Mouse (Mus musculus) spleen, adult 18-20 months (tissue): ENCODE measurements around the gene Kctd5.
A peak's percentile ranks its signal among the peaks of the same experiment; 100 is the strongest.
"Not testable (repeated sequence)": the region's sequence is repeated elsewhere in the genome, so short reads cannot be mapped to it uniquely, and the experiment has no call there.

Experiments
- DNase-seq, 2 experiments: peaks; one replicate each; pipeline ENCODE4 v3.0.0; 2022; ENCODE audit warnings: mixed read lengths in 2 of 2

Gene Kctd5

DNA sequence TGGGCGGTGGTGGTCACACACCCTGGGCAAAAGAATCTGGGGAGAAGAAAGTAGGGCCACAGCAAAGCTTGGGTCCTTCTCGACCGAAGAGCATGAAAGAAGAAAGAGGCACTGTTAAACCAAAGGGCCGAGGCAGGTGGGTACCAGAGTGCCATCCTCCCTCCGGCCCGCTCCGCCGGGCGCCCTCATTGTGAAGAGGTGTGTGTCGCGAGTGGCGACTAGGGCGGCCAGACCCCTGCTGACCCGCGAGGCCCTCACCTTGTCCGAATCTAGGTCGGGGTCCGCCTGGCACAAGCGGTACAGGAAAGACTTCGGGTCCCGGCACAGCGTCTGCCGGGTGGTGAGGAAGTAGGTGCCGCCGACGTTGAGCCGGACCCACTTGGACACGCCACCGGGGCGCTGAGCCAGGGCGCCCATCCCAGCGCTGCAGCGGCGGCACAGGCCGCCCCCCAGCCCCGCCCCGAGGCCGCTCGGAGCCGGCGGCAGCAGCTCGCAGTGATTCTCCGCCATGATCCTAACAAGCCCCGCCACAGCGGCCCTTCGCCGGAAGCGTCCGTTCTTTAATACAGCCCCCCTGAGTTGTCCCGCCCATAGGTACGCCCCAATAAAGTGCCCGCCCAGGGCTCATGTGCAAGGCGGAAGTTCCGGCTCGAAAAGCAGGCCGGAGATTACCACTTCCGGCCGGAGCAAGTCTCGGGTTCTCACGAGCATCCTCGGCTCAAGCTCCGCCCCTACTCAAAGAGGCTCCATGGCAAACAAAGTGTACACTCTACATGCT lies at the start of gene Kctd5:
Kctd5 (minus strand) TSS at position 567 of the 778 bp plus-strand sequence.
- peak; percentile 86 to 91 for DNase-seq

DNA sequence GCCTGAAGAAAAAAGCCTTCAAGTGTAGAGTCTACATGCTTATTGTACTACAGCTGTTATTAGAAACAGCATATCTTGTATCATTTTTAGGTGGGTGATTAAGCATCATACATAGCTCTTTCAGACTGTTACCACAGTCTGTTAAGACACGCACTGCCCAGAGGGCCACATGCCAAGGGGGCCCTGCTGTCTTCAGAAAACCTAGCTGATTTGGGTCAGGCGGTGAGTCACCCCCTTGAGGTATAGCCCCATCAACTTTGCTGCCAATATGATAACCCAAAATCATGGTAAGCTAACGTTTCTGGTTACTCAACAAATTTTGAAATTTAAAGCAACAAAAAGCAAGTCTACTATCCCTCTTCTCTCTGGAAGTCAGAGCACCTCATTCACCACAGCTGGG lies 46.2 kb upstream of the Kctd5 start:
- DNase-seq: no peak

DNA sequence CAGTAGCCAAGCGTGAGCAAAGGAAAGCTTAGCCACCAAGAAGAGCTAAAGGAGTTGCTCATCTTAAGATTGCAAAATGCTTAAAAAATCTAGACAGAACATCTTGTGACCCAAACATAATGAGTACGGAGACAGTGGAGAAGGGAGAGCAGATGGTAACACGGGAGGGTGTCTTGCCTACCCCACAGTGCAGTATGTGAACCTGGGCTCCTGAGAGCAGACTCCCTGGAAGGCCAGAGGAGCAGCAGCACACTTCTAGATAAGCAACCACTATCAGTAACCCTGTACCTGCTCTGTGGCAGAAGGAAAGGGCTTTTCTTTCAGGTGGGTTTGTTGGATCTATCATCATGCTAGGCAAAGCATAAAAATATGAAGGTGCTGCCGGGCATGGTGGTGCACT lies 39.7 kb upstream of the Kctd5 start:
- DNase-seq: no peak

DNA sequence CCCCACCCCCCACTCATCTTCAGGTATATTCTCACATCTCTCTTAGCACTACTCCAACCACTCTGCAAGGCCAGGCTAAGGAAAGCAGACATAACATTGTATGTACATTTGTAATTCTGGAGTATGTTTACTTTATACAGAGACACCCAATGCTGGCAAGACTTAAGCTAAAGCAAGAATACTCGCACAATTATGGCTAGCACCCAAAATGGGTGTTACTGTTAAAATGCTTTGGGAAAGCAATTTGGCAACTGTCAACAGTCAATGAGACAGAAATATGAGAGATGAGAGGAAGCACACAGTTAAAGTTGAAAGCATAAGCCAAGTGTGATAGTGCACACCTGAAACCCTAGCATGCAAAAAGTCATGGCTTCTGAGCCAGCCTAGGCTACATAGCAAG lies 38.0 kb upstream of the Kctd5 start:
- DNase-seq: no peak

DNA sequence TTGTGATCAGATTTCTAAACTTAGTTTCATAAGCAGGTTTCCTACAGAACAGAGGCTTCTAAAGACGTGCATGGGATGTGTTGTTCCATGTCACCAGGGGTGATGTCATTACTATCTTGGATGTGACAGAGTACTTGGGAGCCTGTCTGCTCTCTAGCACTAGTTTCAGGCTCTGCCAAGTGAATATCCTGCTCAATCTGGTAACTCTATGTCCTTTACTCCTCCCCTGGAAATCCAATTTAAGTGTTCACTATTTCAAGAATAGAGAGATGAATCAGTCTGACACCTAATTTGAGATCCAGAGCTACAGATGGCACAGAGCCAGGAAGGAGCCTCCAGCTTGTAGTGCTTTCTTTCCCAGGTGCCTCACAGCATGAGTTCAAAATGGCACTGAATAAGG lies 35.6 kb upstream of the Kctd5 start:
- DNase-seq: no peak

DNA sequence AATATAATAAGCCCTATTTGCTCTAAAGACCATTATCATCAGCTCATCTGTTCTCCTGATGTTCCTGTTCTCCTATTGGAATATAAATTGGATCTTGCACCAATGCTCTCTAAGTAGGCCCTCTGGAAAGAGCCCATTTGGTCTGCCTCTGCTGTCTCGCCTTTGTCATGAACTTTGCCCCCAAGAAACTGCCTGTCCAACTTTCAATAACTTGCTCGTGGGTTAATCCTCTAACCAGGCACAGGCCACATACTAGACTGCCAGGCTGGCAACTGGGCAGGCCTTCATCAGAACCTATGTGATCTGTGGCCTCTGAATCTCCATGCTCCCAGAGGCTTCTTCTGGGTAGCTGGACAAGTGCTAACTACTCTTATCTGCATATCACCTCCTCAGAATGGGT lies 31.8 kb upstream of the Kctd5 start:
- no peak for DNase-seq

DNA sequence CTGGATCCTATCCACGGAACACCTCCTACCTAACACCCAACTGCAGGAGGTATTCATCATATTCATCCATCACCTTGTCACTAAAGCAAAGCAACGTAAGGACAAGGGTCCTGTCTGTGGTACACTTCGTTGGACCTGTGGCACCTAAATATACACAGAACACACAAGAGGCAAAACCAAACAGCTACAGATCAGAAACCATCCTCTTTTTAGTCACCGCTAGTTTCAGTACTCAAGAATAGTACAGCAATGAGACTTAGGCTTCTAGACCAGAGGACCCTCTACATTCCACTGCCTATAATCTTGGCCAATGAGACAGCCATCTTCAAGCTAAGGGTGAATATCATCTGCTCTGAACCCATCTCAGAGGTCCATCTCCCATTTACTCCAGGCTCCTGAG lies 25.1 kb upstream of the Kctd5 start:
- DNase-seq: no peak

DNA sequence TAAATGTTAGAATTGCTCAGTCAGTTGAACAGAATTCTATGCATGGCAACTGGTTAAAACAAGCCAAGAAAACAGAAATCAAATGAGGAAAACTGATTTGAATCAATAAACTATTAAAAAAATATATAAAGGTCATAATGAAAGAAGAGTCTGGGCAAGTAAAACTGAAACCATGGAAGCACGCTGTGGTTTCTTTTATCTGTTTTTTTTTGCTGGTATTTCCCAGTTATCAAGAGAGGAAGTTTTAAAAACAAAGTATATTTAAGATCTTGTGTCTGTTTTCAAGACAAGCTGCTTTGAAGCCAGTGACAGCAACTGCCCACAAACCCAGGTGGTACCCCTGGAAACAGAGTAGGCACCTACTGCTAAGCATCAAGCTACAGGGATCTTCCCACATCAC lies 17.3 kb upstream of the Kctd5 start:
- no peak for DNase-seq

DNA sequence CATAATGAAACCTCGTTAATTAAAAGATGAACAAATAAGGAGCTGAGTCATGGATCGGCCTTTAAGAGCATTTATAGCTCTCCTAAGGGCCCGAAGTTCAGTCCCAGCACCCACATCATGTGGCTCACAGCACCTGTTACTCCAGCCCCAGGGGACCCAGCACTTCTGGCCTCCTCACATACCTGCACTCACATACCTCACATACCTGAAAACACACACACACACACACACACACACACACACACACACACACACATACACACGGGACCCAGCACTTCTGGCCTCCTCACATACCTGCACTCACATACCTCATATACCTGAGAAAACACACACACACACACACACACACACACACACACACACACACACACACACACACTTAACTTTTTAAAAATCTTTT lies 13.1 kb upstream of the Kctd5 start:
- not testable (repeated sequence) for DNase-seq

DNA sequence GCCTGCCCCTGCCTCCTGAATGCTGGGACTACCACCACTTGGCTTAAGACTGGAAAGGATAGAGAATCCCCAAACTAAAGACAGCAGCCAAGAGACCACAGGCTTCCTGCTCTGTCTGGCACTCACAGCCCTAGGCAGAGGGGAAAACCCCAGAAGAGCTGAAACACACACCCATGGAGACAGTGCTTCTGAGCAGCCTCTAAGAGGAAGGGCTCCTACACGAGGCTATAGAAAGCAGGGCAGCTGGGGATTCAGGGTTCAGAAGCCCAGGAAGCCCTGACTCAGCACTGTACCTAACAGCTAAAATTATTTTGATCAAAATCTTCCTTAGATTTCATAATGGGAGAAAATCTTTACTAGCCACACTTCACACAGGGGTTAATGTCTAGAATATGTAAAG lies 11.3 kb upstream of the Kctd5 start:
- DNase-seq: no peak

DNA sequence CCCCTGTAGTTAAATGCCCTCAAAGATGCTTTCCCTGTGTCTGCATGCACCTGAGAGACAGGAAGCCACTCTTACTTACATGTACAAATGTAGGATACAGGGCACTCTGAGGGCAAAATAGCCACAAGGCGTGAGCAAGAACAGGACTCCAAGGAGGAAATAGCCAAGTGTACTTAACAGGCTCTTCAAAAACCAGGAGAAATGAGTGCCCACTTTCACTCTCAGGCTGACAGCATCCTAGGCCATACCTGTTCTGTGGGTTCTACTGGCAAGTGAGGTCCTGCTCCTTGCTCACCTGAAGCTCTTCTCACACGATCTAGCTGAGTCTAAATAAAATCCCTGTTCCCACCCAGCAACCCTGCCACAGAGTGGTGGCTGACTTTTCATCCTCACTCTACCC lies 3.8 kb upstream of the Kctd5 start:
- DNase-seq: no peak

DNA sequence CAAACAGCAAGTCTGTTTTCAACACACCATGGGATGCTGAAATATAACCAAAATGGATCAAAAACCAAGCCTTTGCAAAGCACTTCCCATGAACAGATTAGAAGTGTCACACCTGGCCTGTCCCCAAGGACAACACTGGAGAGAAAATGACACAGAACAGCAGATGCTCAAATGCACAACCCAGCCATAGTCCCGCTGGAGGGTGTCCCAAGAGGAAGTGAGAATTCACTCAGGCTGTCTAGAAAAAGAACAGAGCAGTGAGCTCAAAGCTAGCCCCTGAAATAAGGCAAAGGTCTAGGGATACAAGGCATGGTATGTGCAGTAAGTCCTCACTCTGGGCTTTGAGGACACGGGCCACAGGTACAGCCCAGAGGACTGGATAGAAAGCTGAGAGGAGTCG lies 3.8 kb downstream of the Kctd5 start:
- DNase-seq: no peak

DNA sequence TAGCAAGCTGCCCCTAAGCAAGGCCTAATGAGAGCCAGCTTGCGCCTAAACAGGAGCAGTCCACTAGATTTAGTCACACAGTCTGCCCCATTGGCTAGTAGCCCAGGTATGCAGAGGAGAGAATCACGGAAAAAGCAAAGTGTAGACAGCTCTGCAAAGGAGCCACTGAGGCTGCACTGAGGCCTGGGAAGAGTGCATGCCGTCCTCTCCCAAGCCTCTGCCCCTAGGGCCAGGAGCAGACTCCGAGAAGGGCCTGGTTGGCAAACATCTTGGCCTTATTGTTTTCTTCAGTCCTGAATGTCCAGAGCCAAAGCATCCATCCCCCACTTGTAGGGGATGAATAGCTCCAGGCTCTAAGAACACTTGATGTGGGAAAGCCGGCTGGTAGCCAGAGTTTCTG lies 5.0 kb downstream of the Kctd5 start:
- DNase-seq: no peak

DNA sequence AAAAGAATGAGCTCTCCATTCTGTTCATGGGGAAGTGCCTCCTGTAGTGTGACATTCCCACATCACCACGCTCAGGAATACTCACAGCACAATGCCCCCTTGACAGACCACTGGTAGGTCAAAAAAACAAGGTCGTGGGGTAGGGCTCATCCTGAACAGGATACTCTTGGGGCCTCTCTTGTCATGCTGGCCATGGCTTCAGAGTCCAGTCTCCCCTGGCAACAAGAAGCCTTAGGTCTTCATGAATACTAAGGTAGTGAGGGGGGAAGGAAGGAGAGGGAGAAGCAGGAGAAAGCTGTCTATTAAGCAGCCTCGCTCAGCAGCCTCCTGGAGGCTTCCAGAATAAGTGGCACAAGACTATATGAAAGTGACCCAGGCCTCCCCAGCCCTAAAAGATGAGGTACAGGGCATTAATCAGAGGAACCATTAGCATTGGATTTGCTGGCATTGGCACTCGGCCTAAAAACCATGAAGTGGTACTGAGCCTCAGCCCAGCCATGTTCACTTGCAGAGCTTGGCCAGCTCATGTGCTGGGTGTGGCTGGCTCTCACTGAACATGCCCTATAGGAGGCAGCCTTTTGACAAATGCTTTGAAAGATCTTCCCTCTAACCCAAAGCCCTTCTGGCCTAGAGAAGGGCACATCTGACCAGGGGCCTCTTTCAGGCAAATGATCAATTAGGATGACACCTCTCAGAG lies 10.7 kb downstream of the Kctd5 start:
- DNase-seq: no peak

DNA sequence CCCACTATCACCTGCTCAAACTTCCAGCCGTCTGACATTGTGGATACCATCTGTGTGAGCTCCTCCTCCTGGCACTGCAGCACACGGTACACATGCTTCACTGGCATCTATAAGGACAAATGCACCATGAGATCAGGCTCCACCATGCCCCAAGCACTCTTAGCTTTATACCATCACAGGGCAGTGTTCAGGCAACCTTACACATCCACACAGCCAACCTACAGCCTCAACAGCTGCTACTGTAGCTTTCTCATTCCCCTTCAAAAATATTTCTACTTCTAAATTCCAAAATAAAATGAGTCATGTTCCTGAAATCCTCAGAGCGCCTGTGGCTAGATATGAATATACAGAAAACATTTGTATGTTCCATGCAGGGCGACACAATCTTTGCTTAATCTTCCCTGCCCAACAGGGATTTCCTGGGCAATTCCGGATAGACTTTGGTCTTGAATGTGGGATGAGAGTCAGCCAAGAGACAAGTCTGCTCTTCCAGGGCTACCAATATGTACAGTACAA lies 15.5 kb downstream of the Kctd5 start:
- DNase-seq: no peak

DNA sequence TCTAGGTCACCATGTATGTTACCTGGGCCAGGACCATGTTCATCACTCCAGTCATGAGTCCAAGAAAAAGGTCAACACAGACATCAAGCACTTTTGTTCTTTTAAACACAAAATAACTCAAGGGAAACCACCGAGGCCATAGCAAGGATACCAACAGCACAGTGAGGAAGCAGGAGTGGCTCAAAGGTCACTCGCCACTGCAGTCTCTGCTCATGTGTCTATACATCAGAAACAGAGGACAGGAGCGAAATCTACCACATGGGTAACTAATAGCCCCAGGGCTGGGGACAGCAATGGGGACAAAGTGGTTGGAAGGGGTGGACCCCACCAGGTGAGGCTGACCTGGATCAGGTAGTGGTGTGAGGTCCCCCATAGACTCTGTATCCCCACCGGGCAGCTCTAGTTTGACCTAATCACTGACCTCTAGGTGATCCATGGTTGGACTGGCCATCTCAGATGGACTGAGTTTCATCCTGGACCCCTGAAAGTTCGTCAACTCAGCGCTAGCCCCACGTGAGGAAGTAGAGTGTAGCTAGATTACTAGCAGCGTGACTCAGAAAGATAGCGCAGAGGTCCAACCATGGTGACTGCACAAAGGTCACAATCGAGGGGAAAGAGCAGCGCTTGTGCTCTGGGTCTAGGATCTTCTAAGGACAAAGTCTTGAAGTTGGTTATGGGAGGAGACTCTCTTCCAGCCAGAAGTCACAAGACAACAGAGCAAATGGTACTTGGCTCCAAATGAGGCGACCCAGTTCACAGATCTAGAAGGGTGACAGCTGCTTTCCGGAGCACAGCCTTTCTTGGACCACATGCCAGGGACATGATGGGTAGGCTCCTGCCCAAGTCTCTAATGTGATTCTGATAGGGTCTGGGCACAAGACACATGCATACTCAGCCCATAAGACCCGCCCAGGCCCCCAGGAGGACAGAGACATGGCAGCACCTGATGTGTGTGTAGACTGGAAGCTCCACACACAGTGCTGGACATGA lies 16.4 kb downstream of the Kctd5 start:
- no peak for DNase-seq

DNA sequence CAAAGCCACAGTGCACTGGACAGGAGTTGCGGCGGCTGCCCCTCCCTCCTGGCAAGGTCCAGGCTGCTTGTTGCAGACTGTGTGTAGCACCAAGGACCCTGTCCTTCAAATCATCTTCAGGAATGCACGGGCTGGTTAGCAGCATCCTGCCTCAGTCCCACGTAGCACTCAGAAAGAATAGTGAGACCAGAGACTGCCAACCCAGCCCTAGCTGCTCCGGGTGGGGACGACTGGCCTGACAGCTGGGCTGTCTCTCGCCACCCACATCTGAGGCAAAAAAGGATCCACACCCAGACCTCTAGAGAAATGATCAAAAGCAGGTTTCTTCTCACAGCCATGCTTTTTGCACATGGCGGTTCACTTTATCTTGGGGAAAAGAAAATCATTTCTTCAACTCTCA lies 24.3 kb downstream of the Kctd5 start:
- no peak for DNase-seq

DNA sequence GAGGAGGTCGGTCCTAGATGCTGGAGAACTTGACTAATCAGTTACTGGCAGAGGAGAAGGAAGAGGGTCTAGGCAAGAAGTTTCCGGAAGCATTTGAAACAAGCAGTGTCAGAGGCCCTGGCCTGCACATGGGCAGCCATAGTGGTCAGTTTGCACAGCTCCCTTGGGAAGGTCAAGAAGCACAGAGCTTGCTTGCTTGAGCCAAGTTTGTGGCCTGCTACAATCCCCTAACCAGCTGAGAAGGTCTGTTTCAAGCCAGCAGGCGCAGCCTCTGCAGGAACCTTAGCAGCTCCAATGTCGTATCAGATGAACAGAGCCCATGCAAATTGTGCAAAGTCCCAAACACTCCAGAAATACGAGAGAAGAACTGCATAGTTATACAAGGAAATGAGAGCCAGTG lies 25.2 kb downstream of the Kctd5 start:
- DNase-seq: no peak

DNA sequence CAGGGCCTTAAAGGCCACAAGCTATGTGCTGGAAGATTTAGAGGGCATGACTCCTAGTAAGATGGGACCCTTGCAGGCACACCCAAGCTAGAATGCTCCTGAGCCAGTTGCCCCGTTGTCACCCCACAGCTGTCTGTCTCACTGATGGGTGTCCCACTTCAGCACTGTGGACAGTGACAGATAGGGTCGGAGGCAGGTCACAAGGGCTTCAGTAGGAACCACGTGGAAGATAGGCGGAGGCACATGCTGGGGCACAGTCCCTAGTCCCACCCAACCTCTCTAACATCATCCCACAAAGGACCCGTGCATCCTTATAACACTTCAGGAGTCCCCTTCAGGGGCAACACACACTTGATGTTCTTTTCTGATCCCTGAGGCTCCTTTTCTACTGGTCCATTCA lies 27.3 kb downstream of the Kctd5 start:
- DNase-seq: no peak

DNA sequence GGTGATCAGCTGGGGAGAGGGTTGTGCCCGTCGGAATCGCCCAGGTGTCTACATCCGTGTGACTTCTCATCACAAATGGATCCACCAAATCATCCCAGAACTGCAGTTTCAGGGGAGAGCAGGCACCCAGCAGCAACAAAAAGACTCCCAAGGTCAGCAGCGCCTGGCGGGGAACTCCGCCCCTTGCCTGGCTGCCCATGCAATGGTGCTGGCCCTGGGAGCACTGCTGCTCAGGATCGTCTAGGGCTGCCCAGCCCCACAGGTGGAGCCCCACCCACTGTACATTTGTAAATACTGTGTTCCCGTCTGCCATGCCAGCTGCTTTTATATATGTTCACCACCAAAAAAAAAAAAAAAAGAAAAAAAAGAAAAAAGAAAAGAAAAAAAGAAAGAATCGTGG lies 27.7 kb downstream of the Kctd5 start:
- DNase-seq: no peak

DNA sequence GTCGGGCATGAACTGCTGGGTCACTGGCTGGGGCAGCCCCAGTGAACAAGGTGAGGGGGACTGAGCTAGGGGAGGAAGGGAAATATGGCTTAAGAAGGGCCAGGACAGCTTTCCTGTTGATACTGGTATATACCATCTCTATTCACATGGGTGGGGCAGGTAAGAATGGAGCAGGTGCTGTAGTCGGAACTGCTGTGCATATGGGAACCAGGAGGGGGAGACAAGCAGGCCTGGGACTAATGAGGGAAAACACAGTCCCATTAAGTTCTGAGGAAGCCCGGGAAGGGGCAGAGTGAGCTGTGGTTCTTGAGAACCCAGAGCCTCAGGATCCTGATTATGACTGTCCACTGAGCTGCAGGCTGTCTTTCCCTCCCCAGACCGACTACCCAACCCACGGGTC lies 28.8 kb downstream of the Kctd5 start:
- no peak for DNase-seq

DNA sequence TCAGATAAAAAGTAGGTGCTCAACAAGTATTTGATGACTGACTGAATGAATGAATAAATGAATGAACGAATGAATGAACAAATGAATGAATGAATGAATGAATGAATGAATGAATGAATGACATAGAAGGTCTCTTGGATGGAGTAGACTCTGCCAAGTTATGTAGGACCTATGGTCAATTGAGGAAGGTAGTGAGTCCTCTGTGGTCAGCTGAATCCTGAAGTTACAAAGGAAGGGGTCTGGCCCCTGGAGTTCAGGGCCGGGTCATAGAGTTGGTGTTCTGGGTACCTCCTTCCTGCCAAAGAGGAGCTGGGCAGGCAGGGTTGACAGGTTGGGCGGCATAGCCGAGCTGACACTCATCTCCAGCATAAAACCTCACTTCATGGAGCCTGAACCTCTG lies 35.4 kb downstream of the Kctd5 start, which contains the start of gene Prss27:
Prss27 (plus strand) TSS at position 301 of the 400 bp plus-strand sequence.
- no peak for DNase-seq

DNA sequence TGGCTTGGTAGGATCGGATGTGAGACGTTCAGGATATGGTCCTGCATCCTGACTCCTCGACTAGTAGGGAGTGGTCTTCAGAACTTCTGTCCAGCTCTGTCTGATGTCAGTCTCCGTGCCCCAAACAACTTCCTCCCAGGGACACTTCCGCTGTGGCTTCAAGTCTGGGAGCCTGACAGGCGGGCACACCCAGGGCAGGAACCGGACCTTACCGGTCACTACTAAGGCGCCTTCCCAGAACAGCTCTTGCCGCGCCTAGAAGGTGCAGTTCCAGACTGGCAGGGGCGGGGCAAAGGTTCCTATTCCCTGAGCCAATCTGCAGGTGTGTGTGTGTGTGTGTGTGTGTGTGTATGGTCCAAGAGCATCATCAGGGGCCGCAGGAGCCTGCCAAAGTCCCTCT lies 35.9 kb downstream of the Kctd5 start:
- no peak for DNase-seq
